30 mouse cellular contexts compared by ENCODE assay signal in the genomic region with DNA sequence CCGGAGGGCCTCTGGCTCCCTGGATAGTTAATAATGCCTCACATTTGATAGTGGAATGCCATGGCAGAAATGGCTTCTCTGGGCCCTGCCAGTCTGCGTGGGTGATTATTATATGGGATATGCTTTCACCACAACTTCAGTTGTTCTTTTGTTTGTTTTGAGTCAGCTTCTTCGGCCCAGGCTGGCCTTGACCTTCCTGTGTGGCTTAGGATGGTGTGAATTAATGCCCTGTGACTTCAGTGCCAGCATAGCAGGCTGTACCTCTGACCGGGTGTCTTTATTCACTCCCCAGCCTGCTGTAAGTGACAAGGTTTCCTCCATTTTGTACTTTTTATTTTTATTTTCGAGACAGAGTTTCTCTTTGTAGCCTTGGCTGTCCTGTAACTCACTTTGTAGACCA. TPM values are rescaled to one million over a fixed set of nuclear protein-coding genes. Genes with fewer than 3 reads are reported as not detected.
A peak's percentile ranks its signal among the peaks of the same experiment; 100 is the strongest.
DNase-seq lines count a peak whose midpoint lies in the region; ATAC-seq and TF ChIP-seq lines count a peak whose summit lies in the region.
"Had no signal": no experiment of that assay in that cellular context is flagged by ENCODE, and none has a peak within 500 bp of the region (broad histone marks: within the 10 kb centered on the region; RNA-seq: fewer than 3 reads in every experiment).

No protein-coding gene starts in this region.

- ATAC-seq in intestine, postnatal 0 days, result no peak
- no peak for ATAC-seq in intestine, embryonic 16.5 days
- ATAC-seq: forebrain, embryonic 13.5 days; forebrain, embryonic 16.5 days; hindbrain, embryonic 16.5 days; intestine, embryonic 15.5 days; Patski had no signal

- H3K9ac ChIP-seq in intestine, postnatal 0 days (ENCODE audit: low read depth, low read length), result no peak overlapping the region
- H3K9ac ChIP-seq in intestine, embryonic 16.5 days (ENCODE audit: low read depth, low read length), result no peak overlapping the region
- H3K9ac ChIP-seq: forebrain, embryonic 13.5 days; heart, embryonic 12.5 days; heart, embryonic 15.5 days; hindbrain, embryonic 13.5 days; intestine, embryonic 15.5 days had no signal

- DNase-seq in 416B (ENCODE audit: low read depth) (peak; percentile 40), MN1 (ENCODE audit: low spot score) (no peak)
- peak; percentile 27 for DNase-seq in adrenal gland, adult 8-10 months
- peak; percentile 13 for DNase-seq in adrenal gland, postnatal 25 days
- no peak for DNase-seq in right cerebral cortex, adult 2 months (ENCODE audit: low spot score in 2 of 2)
- DNase-seq: cerebellum, adult 18-20 months; cerebellum, adult 9-10 months; cerebellum, postnatal 14 days; gastrocnemius, postnatal 25 days; heart, adult 18-20 months; heart, postnatal 10 days; heart, postnatal 36 days; kidney, adult 8-10 months had no signal

- no peaks in the 10 kb centered on the region for H3K9me3 ChIP-seq in intestine, postnatal 0 days (ENCODE audit: control insufficient read depth)
- no peaks in the 10 kb centered on the region for H3K9me3 ChIP-seq in intestine, embryonic 16.5 days (ENCODE audit: control insufficient read depth, low read length)
- H3K9me3 ChIP-seq: forebrain, embryonic 10.5 days; forebrain, embryonic 13.5 days; heart, embryonic 12.5 days; heart, embryonic 15.5 days; hindbrain, embryonic 10.5 days; hindbrain, embryonic 13.5 days; intestine, embryonic 15.5 days had no signal

- H3K4me3 ChIP-seq in intestine, postnatal 0 days (ENCODE audit: low read depth, low read length), result no peak overlapping the region
- H3K4me3 ChIP-seq in intestine, embryonic 16.5 days (ENCODE audit: low read length), result no peak overlapping the region
- H3K4me3 ChIP-seq: forebrain, embryonic 10.5 days; forebrain, embryonic 13.5 days; heart, embryonic 12.5 days; heart, embryonic 15.5 days; hindbrain, embryonic 10.5 days; hindbrain, embryonic 13.5 days; intestine, embryonic 15.5 days had no signal

- peaks cover 12% of the 10 kb centered on the region for H3K27me3 ChIP-seq in intestine, postnatal 0 days (replicated peaks; ENCODE audit: control insufficient read depth, insufficient read depth, low read length)
- peaks cover 32% of the 10 kb centered on the region for H3K27me3 ChIP-seq in intestine, embryonic 16.5 days (replicated peaks; ENCODE audit: control insufficient read depth, insufficient read depth, low read length)

- TF ChIP-seq CTCF in intestine, postnatal 0 days (IDR thresholded peaks at IDR 0.05; ENCODE audit: low read depth), result no peak

- no peak overlapping the region for H3K27ac ChIP-seq in intestine, postnatal 0 days (ENCODE audit: low read depth, low read length)
- H3K27ac ChIP-seq in intestine, embryonic 16.5 days (ENCODE audit: low read length), result no peak overlapping the region
- H3K27ac ChIP-seq: forebrain, embryonic 10.5 days; forebrain, embryonic 13.5 days; heart, embryonic 15.5 days; hindbrain, embryonic 10.5 days; hindbrain, embryonic 13.5 days; intestine, embryonic 15.5 days had no signal

- no peaks in the 10 kb centered on the region for H3K36me3 ChIP-seq in intestine, postnatal 0 days (ENCODE audit: control insufficient read depth, insufficient read depth)
- H3K36me3 ChIP-seq in intestine, embryonic 16.5 days (ENCODE audit: control insufficient read depth, insufficient read depth, low read length), result no peaks in the 10 kb centered on the region
- H3K36me3 ChIP-seq: forebrain, embryonic 10.5 days; heart, embryonic 12.5 days; heart, embryonic 15.5 days; hindbrain, embryonic 10.5 days; hindbrain, embryonic 13.5 days; intestine, embryonic 15.5 days had no signal

- whole genome bisulfite sequencing in intestine, postnatal 0 days, result 64% methylated on average over 5 of the region's 5 CpGs
- WGBS in intestine, embryonic 16.5 days, result 66% methylated on average over 5 of the region's 5 CpGs

- peak overlapping the region; percentile 27; the same call in 1 of the 2 replicates for H3K4me2 ChIP-seq in intestine, postnatal 0 days (replicated peaks; ENCODE audit: low read depth)
- no peak overlapping the region for H3K4me2 ChIP-seq in intestine, embryonic 16.5 days (ENCODE audit: low read depth, low read length)
- H3K4me2 ChIP-seq: forebrain, embryonic 13.5 days; heart, embryonic 12.5 days; heart, embryonic 15.5 days; hindbrain, embryonic 13.5 days; intestine, embryonic 15.5 days had no signal

- no peaks in the 10 kb centered on the region for H3K4me1 ChIP-seq in intestine, postnatal 0 days (replicated peaks; ENCODE audit: control insufficient read depth, insufficient read depth, low read length)
- peaks cover 5% of the 10 kb centered on the region; the same call in 1 of the 2 replicates for H3K4me1 ChIP-seq in intestine, embryonic 16.5 days (ENCODE audit: control insufficient read depth, insufficient read depth, low read length)

RNA-seq across cellular contexts. Expression of a gene that starts 3.4 kb away (rescaled TPM):
- 50.0 and 53.4 TPM in 2 replicates for polyA plus RNA-seq in intestine, postnatal 0 days (2015; fragmentation: Nextera tagmentation; extraction: Ambion mirVana)
- 8.3 and 9.0 TPM in 2 replicates for polyA plus RNA-seq in intestine, embryonic 16.5 days (2015; fragmentation: Nextera tagmentation; extraction: Ambion mirVana)
- total RNA-seq in adrenal gland, adult 8-10 months (2022), result 1 to 10 TPM in 2 of 4 experiments, under 1 TPM in 2; 0.28 to 5.9 (median 2.4) TPM
- 20.6 and 30.1 TPM in 2 replicates for total RNA-seq in adrenal gland, postnatal 25 days (2021)
- total RNA-seq: heart, postnatal 36 days had no signal

RNA-seq across cellular contexts. Expression of a gene that starts 7.8 kb away (rescaled TPM):
- 0.13 and 0.20 TPM in 2 replicates for polyA plus RNA-seq in intestine, postnatal 0 days (2015; fragmentation: Nextera tagmentation; extraction: Ambion mirVana)
- not detected in 2 replicates for polyA plus RNA-seq in intestine, embryonic 16.5 days (2015; fragmentation: Nextera tagmentation; extraction: Ambion mirVana)
- total RNA-seq in adrenal gland, adult 8-10 months (2022), result not detected
- total RNA-seq in adrenal gland, postnatal 25 days (2021), result not detected in 2 replicates
- total RNA-seq: ES-E14; gastrocnemius, adult 8-10 months; gastrocnemius, postnatal 25 days; heart, adult 18-20 months; heart, postnatal 10 days; heart, postnatal 36 days had no signal
- polyA plus RNA-seq: embryonic facial prominence, embryonic 11.5 days; embryonic facial prominence, embryonic 14.5 days; forebrain, embryonic 10.5 days; forebrain, embryonic 13.5 days; forebrain, embryonic 16.5 days; gonadal fat pad, adult 2 months; heart, embryonic 12.5 days; heart, embryonic 15.5 days; hindbrain, embryonic 10.5 days; hindbrain, embryonic 13.5 days; hindbrain, embryonic 16.5 days; Patski had no signal

RNA-seq across cellular contexts. Expression of a gene that starts 25.5 kb away (rescaled TPM):
- 0.33 and 0.63 TPM in 2 replicates for polyA plus RNA-seq in intestine, postnatal 0 days (2015; fragmentation: Nextera tagmentation; extraction: Ambion mirVana)
- 0.10 and 0.20 TPM in 2 replicates for polyA plus RNA-seq in intestine, embryonic 16.5 days (2015; fragmentation: Nextera tagmentation; extraction: Ambion mirVana)
- under 1 TPM in 1 of 4 experiments, not detected in 3; 0.13 TPM for total RNA-seq in adrenal gland, adult 8-10 months (2022)
- not detected in 2 replicates for total RNA-seq in adrenal gland, postnatal 25 days (2021)
- total RNA-seq: ES-E14; gastrocnemius, adult 8-10 months; heart, adult 18-20 months; heart, postnatal 10 days; heart, postnatal 36 days had no signal
- polyA plus RNA-seq: heart, embryonic 15.5 days; Patski had no signal

RNA-seq across cellular contexts. Expression of a gene that starts 50.0 kb away (rescaled TPM):
- polyA plus RNA-seq in intestine, postnatal 0 days (2015; fragmentation: Nextera tagmentation; extraction: Ambion mirVana), result 0.09 and 0.13 TPM in 2 replicates
- 0.13 and 0.26 TPM in 2 replicates for polyA plus RNA-seq in intestine, embryonic 16.5 days (2015; fragmentation: Nextera tagmentation; extraction: Ambion mirVana)
- not detected for total RNA-seq in adrenal gland, adult 8-10 months (2022)
- not detected in 2 replicates for total RNA-seq in adrenal gland, postnatal 25 days (2021)
- polyA plus RNA-seq: forebrain, embryonic 13.5 days; hindbrain, embryonic 10.5 days; Patski had no signal

Comparison
In these comparisons a context has a peak if more than half of its experiments do, and no peak if none do; other contexts are left out.
1. DNase-seq: peak in 416B (single experiment), adrenal gland, adult 8-10 months (single experiment) and adrenal gland, postnatal 25 days (single experiment); none in MN1 (single experiment) and right cerebral cortex, adult 2 months (0 of 2).